Mouse (Mus musculus) embryonic facial prominence, embryonic 10.5 days (tissue): ENCODE results near the gene Stpg4. TPM values are rescaled to one million over a fixed set of nuclear protein-coding genes. Genes with fewer than 3 reads are reported as not detected.

Experiments used
- DNase-seq: peaks from one replicate; pipeline ENCODE4 v3.0.0-alpha.2; 2017; ENCODE audit warnings: low spot score
- H3K27ac ChIP-seq: fragments of 300-500 bp; sonication (generic); replicated peaks from 2 replicates; pipeline ENCODE4 v1.5.1; 2016; ENCODE audit warnings: mild to moderate bottlenecking
- H3K27me3 ChIP-seq: fragments of 300-500 bp; sonication (generic); replicated peaks from 2 replicates; pipeline ENCODE4 v1.6.1; 2016; ENCODE audit warnings: low read depth, mild to moderate bottlenecking; ENCODE audit not compliant: poor library complexity, severe bottlenecking
- H3K36me3 ChIP-seq: fragments of 300-500 bp; sonication (generic); replicated peaks from 2 replicates; pipeline ENCODE4 v1.6.1; 2016; ENCODE audit warnings: mild to moderate bottlenecking, moderate library complexity
- H3K4me1 ChIP-seq: fragments of 300-500 bp; sonication (generic); 2 replicates; pipeline ENCODE4 v1.6.1; 2016
- H3K4me3 ChIP-seq: fragments of 300-500 bp; sonication (generic); 2 replicates; pipeline ENCODE4 v1.5.1; 2016; ENCODE audit warnings: mild to moderate bottlenecking, moderate library complexity
- H3K9me3 ChIP-seq: fragments of 300-500 bp; sonication (generic); 2 replicates; pipeline ENCODE4 v1.6.1; 2016; ENCODE audit warnings: mild to moderate bottlenecking
- WGBS: fragments of 180-500 bp; shearing (Covaris S2); methylation state at CpG from one replicate; pipeline ENCODE4 v1.1.7; 2016; 5-methylcytosine and 5-hydroxymethylcytosine counted together
- polyA plus RNA-seq: library from polyadenylated mRNA; unstranded; fragments of >200 nt; fragmentation: Nextera tagmentation; extraction: Ambion mirVana; gene quantifications from 2 replicates; pipeline ENCODE4 v1.2.1, GENCODE M21; 2016

The Stpg4 gene
- polyA plus RNA-seq, 1 experiment from 2014 or later: not detected

- Histone ChIP-seq H3K9me3 (no peaks in the 10 kb centered on the region), H3K27me3 (no peaks in the 10 kb centered on the region; the same call in 1 of the 2 replicates), H3K36me3 (no peaks in the 10 kb centered on the region), H3K4me1 (peaks cover 72% of the 10 kb centered on the region), H3K27ac (peak overlapping the region; percentile 66), H3K4me3 (no peak overlapping the region)
- peak; percentile 49 for DNase-seq
- WGBS: 3% methylated on average over 1 of the region's 1 CpGs
These were observed 74.7 kb downstream of the Stpg4 start for GRCm38 (mm10) chr17:87352898-87353225.

GRCm38 (mm10) chr17:87352106-87352897, 75.2 kb downstream of the Stpg4 start:
- DNase-seq: peak; percentile 45
- peaks cover 67% of the 10 kb centered on the region for H3K4me1 ChIP-seq
- H3K9me3 ChIP-seq: no peaks in the 10 kb centered on the region
- WGBS: 27% methylated on average over 16 of the region's 16 CpGs
- no peak overlapping the region for H3K4me3 ChIP-seq
- no peaks in the 10 kb centered on the region for H3K36me3 ChIP-seq
- H3K27me3 ChIP-seq: no peaks in the 10 kb centered on the region; the same call in 1 of the 2 replicates
- H3K27ac ChIP-seq: peak overlapping the region; percentile 66

GRCm38 (mm10) chr17:87351241-87352105, 76.1 kb downstream of the Stpg4 start:
- peak; percentile 60 for DNase-seq
- no peaks in the 10 kb centered on the region for H3K36me3 ChIP-seq
- H3K4me1 ChIP-seq: peaks cover 75% of the 10 kb centered on the region
- no peaks in the 10 kb centered on the region; the same call in 1 of the 2 replicates for H3K27me3 ChIP-seq
- 28% methylated on average over 20 of the region's 20 CpGs for WGBS
- H3K27ac ChIP-seq: peak overlapping the region; percentile 66
- H3K4me3 ChIP-seq: 0 out of 2 replicates have a peak overlapping the region, but pooled peaks have one; percentile 23
- no peaks in the 10 kb centered on the region for H3K9me3 ChIP-seq

GRCm38 (mm10) chr17:87350471-87351240, 76.9 kb downstream of the Stpg4 start:
- H3K4me1 ChIP-seq: peaks cover 81% of the 10 kb centered on the region
- peak overlapping the region; percentile 23; the same call in 1 of the 2 replicates for H3K4me3 ChIP-seq
- H3K27ac ChIP-seq: peak overlapping the region; percentile 66
- H3K9me3 ChIP-seq: no peaks in the 10 kb centered on the region
- 38% methylated on average over 13 of the region's 13 CpGs for WGBS
- H3K27me3 ChIP-seq: no peaks in the 10 kb centered on the region
- H3K36me3 ChIP-seq: no peaks in the 10 kb centered on the region
- DNase-seq: peak; percentile 61

GRCm38 (mm10) chr17:87349575-87349974, 78.0 kb downstream of the Stpg4 start:
- no peaks in the 10 kb centered on the region for H3K9me3 ChIP-seq
- no peak overlapping the region for H3K4me3 ChIP-seq
- no peak for DNase-seq
- peaks cover 92% of the 10 kb centered on the region for H3K4me1 ChIP-seq
- WGBS: 79% methylated on average over 9 of the region's 9 CpGs
- H3K27ac ChIP-seq: peak overlapping the region; percentile 66
- no peaks in the 10 kb centered on the region for H3K27me3 ChIP-seq
- H3K36me3 ChIP-seq: no peaks in the 10 kb centered on the region

DNA sequence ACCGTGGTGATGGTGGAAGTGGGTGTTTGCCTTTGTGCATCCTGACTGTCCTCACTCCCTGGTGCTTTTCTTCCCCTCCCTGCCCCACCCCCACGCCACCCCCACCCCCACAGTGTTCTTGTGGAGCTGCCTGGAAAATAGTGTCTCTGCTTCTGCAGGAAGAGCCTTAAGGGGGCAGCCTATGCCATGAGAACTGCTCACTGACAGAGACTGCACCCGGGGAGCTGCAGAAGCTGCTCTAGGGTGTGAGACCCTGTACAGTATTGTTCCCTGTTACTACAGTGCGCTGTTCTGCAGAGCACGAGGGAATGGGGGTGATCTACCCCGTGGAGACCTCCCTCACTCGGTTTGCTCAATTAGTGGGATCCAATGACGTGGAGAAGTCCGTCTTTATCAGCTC, 78.5 kb downstream of the Stpg4 start:
- Histone ChIP-seq H3K4me3 (no peak overlapping the region), H3K36me3 (no peaks in the 10 kb centered on the region), H3K4me1 (peaks cover 92% of the 10 kb centered on the region), H3K9me3 (no peaks in the 10 kb centered on the region), H3K27me3 (no peaks in the 10 kb centered on the region), H3K27ac (peak overlapping the region; percentile 66)
- DNase-seq: no peak
- WGBS: 30% methylated on average over 9 of the region's 9 CpGs

- Histone ChIP-seq H3K9me3 (no peaks in the 10 kb centered on the region), H3K4me1 (peaks cover 90% of the 10 kb centered on the region), H3K4me3 (no peak overlapping the region), H3K27me3 (no peaks in the 10 kb centered on the region), H3K27ac (peak overlapping the region; percentile 66), H3K36me3 (no peaks in the 10 kb centered on the region)
- WGBS: 47% methylated on average over 9 of the region's 9 CpGs
- no peak for DNase-seq
These were observed 79.2 kb downstream of the Stpg4 start for GRCm38 (mm10) chr17:87348353-87348752.

GRCm38 (mm10) chr17:87345252-87345593, 82.3 kb downstream of the Stpg4 start:
- H3K27me3 ChIP-seq: no peaks in the 10 kb centered on the region
- no peak for DNase-seq
- 0 out of 2 replicates have a peak overlapping the region, but pooled peaks have one; percentile 8 for H3K27ac ChIP-seq
- no peaks in the 10 kb centered on the region for H3K9me3 ChIP-seq
- H3K4me3 ChIP-seq: no peak overlapping the region
- WGBS: 36% methylated on average over 4 of the region's 4 CpGs
- peaks cover 63% of the 10 kb centered on the region for H3K4me1 ChIP-seq
- H3K36me3 ChIP-seq: no peaks in the 10 kb centered on the region

GRCm38 (mm10) chr17:87344441-87345251, 82.9 kb downstream of the Stpg4 start:
- Histone ChIP-seq H3K4me1 (peaks cover 57% of the 10 kb centered on the region), H3K4me3 (no peak overlapping the region), H3K27me3 (no peaks in the 10 kb centered on the region), H3K36me3 (no peaks in the 10 kb centered on the region), H3K9me3 (no peaks in the 10 kb centered on the region), H3K27ac (peak overlapping the region; percentile 3; the same call in 1 of the 2 replicates)
- WGBS: 69% methylated on average over 18 of the region's 18 CpGs
- no peak for DNase-seq

DNA sequence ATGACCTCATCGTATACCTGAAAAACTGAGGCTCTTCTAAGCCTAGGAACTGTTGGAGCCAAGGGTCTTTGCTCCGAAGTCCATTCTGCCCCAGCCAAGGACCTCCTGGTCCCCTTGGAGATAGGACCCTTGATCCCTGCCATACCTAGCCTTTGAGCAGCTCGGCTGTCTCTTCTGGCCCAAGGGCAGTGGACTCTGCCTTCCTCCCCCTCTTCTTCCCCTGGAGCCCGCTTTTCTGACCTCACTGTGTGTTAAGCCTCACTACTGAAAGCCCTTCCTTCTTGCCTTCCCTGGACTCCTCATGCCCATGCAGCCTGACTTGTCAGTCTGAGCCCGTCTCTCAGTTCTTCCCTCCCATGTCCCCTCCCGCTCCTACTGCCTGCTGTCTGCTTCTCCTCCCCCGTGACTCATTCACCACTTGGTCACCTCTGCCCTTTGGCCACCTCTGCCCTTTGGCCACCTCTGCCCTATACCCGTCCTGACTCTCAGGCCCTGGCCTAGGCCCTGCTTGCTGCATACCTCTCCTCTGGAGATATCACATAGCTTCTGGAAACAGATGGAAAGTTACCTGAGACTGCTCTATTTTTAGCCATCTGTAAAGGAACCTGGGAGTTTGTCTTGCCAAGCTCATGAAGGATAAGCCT, 84.4 kb downstream of the Stpg4 start:
- no peak for DNase-seq
- no peak overlapping the region for H3K4me3 ChIP-seq
- no peaks in the 10 kb centered on the region for H3K9me3 ChIP-seq
- H3K27me3 ChIP-seq: no peaks in the 10 kb centered on the region
- WGBS: 53% methylated on average over 8 of the region's 8 CpGs
- H3K27ac ChIP-seq: peak overlapping the region; percentile 36; the same call in 1 of the 2 replicates
- H3K4me1 ChIP-seq: peaks cover 43% of the 10 kb centered on the region
- H3K36me3 ChIP-seq: no peaks in the 10 kb centered on the region
